Mouse (Mus musculus) liver, embryonic 14.5 days (tissue): ENCODE measurements at regions not wholly inside any gene's neighbourhood (a gene's known extent, or its start where the extent isn't known, plus 50 kb on each side); places are given as distances from the start of the nearest gene placed in this dataset.

ENCODE experiments used
- ATAC-seq: fragments of 200-750 bp; cut with Nextera tagmentation; 2 replicates; pipeline ENCODE4 v1.8.0; 2017; ENCODE audit warnings: moderate number of reproducible peaks, mild to moderate bottlenecking, moderate library complexity; ENCODE audit not compliant: insufficient read depth
- DNase-seq, 3 experiments: peaks; one replicate each; pipeline ENCODE4 v3.0.0-alpha.2; 2012 to 2013; ENCODE audit warnings: low read depth in 3 of 3, low spot score in 3 of 3
- H3K27ac ChIP-seq: fragments of 300-500 bp; sonication (generic); 2 replicates; pipeline ENCODE4 v1.5.1; 2014; ENCODE audit warnings: moderate library complexity, mild to moderate bottlenecking, control low read depth, inconsistent platforms
- H3K27me3 ChIP-seq: fragments of 300-500 bp; sonication (generic); 2 replicates; pipeline ENCODE4 v1.6.1; 2014; ENCODE audit warnings: mild to moderate bottlenecking, low read length, moderate library complexity; ENCODE audit not compliant: control insufficient read depth, insufficient read depth
- H3K36me3 ChIP-seq: fragments of 300-500 bp; sonication (generic); replicated peaks from 2 replicates; pipeline ENCODE4 v1.6.1; 2014; ENCODE audit warnings: low read depth; ENCODE audit not compliant: control insufficient read depth, insufficient read depth
- H3K4me1 ChIP-seq, 2 experiments: fragments of 200-500 bp in 1 of 2; fragments of 300-500 bp in 1 of 2; sonication (generic) in 1 of 2; replicated peaks; 2 replicates each; pipeline ENCODE4 v1.6.1; 2012 to 2014; ENCODE audit warnings: antibody characterized with exemption in 1 of 2, inconsistent platforms in 1 of 2, low read length in 1 of 2; ENCODE audit not compliant: control insufficient read depth in 2 of 2, insufficient read depth in 2 of 2
- H3K4me2 ChIP-seq: fragments of 300-500 bp; sonication (generic); 2 replicates; pipeline ENCODE4 v1.6.1; 2014; ENCODE audit warnings: low read depth, mild to moderate bottlenecking, control low read depth, moderate library complexity
- H3K4me3 ChIP-seq, 2 experiments: fragments of 200-500 bp in 1 of 2; fragments of 300-500 bp in 1 of 2; sonication (generic) in 1 of 2; 2 replicates each; pipeline ENCODE4 v1.5.1; 2012 to 2014; ENCODE audit warnings: low read depth in 2 of 2, low read length in 2 of 2, mild to moderate bottlenecking in 2 of 2, control low read depth in 1 of 2, inconsistent platforms in 1 of 2, moderate library complexity in 1 of 2; ENCODE audit not compliant: insufficient read depth in 1 of 2
- H3K9ac ChIP-seq: fragments of 300-500 bp; sonication (generic); replicated peaks from 2 replicates; pipeline ENCODE4 v1.6.1; 2014; ENCODE audit warnings: mild to moderate bottlenecking, control low read depth, moderate library complexity
- H3K9me3 ChIP-seq: fragments of 300-500 bp; sonication (generic); 2 replicates; pipeline ENCODE4 v1.6.1; 2016; ENCODE audit warnings: low read length, mixed read lengths; ENCODE audit not compliant: control insufficient read depth
- CTCF ChIP-seq: IDR thresholded peaks from 2 replicates; pipeline ENCODE4 v1.5.1; 2016; ENCODE audit warnings: antibody characterized with exemption, low read depth, control low read depth
- EP300 ChIP-seq: IDR thresholded peaks from 2 replicates; pipeline ENCODE4 v1.6.1; 2016; ENCODE audit warnings: antibody characterized with exemption, low read depth
- WGBS: fragments of 180-500 bp; shearing (Covaris S2); extraction: QIAGEN DNeasy Blood & Tissue Kit; methylation state at CpG from one replicate; pipeline ENCODE4 v1.1.7; 2014; ENCODE audit not compliant: insufficient replicate concordance; 5-methylcytosine and 5-hydroxymethylcytosine counted together

DNA sequence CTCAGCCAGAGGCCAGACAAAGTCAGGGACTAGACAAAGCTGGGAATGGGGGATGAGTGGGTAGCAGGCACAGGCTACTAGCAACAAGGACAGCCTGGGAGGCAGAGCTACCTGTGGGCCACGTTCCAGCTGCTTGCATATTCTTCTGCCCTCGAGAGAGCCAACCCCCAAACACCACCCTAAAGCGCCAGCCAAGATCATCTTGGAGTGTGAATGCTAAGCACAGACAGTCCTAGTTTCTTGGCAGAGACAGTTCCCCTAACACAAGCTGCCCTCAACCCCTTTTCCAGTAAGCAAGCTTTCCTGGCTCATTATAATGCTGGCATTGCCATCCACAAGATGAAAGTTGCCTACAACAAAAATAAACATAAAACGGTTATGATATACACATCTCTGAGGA lies 336.8 kb upstream of the Gm6657 start:
- DNase-seq (no peak), ATAC-seq (no peak)
- Histone ChIP-seq H3K36me3 (no peaks in the 10 kb centered on the region), H3K9ac (no peak overlapping the region), H3K4me3 (no peak overlapping the region), H3K4me1 (no peaks in the 10 kb centered on the region), H3K9me3 (no peaks in the 10 kb centered on the region), H3K27ac (no peak overlapping the region), H3K4me2 (no peak overlapping the region), H3K27me3 (no peaks in the 10 kb centered on the region)
- TF ChIP-seq CTCF (no peak), EP300 (no peak)
- WGBS: 55% methylated on average over 4 of the region's 4 CpGs

GRCm38 (mm10) chr12:77860769-77861557 lies 333.1 kb upstream of the Gm6657 start:
- no peaks in the 10 kb centered on the region for H3K27me3 ChIP-seq
- no peak overlapping the region for H3K4me2 ChIP-seq
- no peaks in the 10 kb centered on the region for H3K4me1 ChIP-seq
- H3K27ac ChIP-seq: no peak overlapping the region
- no peaks in the 10 kb centered on the region for H3K36me3 ChIP-seq
- H3K4me3 ChIP-seq: no peak overlapping the region
- DNase-seq (no peak), ATAC-seq (no peak)
- 64% methylated on average over 13 of the region's 13 CpGs for WGBS
- no peak for TF ChIP-seq CTCF
- no peak for TF ChIP-seq EP300
- no peak overlapping the region for H3K9ac ChIP-seq
- no peaks in the 10 kb centered on the region for H3K9me3 ChIP-seq

- no peak overlapping the region for H3K4me2 ChIP-seq
- 69% methylated on average over 4 of the region's 4 CpGs for WGBS
- H3K27me3 ChIP-seq: no peaks in the 10 kb centered on the region
- TF ChIP-seq CTCF (no peak), EP300 (no peak)
- H3K9me3 ChIP-seq: no peaks in the 10 kb centered on the region
- H3K27ac ChIP-seq: no peak overlapping the region
- ATAC-seq: no peak
- no peak for DNase-seq
- H3K4me1 ChIP-seq: no peaks in the 10 kb centered on the region
- no peaks in the 10 kb centered on the region for H3K36me3 ChIP-seq
- no peak overlapping the region for H3K9ac ChIP-seq
- no peak overlapping the region for H3K4me3 ChIP-seq
Observed at GRCm38 (mm10) chr12:77867947-77868495, 326.0 kb upstream of the Gm6657 start.

DNA sequence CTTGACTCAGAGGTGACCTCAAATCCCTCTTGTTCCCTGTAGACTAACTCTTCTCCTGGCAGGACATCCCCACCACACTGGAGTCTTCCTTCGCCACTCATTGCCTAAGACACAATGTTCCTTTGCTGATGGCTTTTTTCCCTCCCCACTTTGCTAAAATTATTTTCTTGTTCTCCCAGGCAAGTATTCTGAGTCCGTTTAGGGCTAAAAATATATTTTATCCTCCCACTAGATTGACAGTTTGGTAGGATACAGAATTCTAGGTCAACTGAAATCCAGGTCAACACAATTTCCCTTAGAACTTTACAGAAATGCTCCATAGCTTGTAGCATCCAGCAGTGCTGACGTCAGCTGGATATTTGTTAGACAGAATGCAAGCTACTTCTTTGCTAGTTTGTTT lies 324.7 kb upstream of the Gm6657 start:
- Histone ChIP-seq H3K27ac (no peak overlapping the region), H3K4me3 (no peak overlapping the region), H3K9ac (no peak overlapping the region), H3K9me3 (no peaks in the 10 kb centered on the region), H3K36me3 (no peaks in the 10 kb centered on the region), H3K4me1 (no peaks in the 10 kb centered on the region), H3K27me3 (no peaks in the 10 kb centered on the region), H3K4me2 (no peak overlapping the region)
- ATAC-seq (no peak), DNase-seq (no peak)
- 59% methylated on average over 3 of the region's 3 CpGs for WGBS
- TF ChIP-seq CTCF: no peak
- TF ChIP-seq EP300: no peak

DNA sequence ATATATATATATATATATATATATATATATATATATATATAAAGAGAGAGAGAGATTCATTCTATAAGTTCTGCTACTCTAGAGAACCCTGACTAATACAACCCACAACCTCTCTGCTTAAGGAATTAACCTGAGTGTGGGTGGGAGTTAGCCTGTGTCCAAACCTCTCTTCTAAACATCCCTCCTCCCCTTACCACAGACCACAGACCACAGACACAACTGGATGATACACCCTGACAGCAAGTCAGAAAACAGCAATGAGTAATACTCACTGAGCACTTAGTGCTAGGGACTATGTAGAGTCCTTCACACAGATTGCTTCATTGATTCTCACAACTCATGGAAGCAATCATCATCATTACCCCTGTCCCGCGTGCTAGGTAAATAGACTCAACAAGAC lies 306.7 kb upstream of the Gm6657 start:
- Histone ChIP-seq H3K9ac (no peak overlapping the region), H3K36me3 (no peaks in the 10 kb centered on the region)
- no peak for ATAC-seq

More for the DNA sequence above, 306.7 kb upstream of the Gm6657 start:
- Histone ChIP-seq H3K9me3 (no peaks in the 10 kb centered on the region), H3K27me3 (no peaks in the 10 kb centered on the region), H3K27ac (no peak overlapping the region), H3K4me3 (no peak overlapping the region), H3K4me2 (no peak overlapping the region), H3K4me1 (no peaks in the 10 kb centered on the region)
- TF ChIP-seq CTCF: no peak
- TF ChIP-seq EP300: no peak
- 79% methylated on average over 2 of the region's 2 CpGs for WGBS
- DNase-seq: no peak
